Mouse (Mus musculus): ENCODE data around the gene Arl16. TPM values are rescaled to one million over a fixed set of nuclear protein-coding genes. Genes with fewer than 3 reads are reported as not detected.

The Arl16 gene
- polyA plus RNA-seq, 1 experiment = 26.4 TPM

DNA sequence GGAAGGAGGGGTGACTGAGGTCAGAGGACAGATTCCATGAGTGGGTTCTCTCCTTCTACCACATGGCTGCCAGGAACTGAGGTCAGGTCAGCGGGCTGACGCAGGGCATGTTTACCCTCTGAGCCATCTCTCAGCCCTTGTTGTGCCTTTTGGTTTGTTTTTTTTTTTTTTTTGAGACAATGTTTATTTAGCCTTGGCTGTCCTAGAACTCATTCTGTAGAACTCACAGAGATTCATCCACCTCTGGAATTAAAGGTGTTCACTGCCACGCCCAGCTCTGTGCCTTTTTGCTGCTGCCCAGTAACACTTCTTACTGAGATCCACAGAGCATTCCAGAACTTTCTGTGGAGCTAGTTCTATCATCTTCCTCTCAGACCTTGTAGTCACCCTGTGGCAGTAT lies 38.3 kb upstream of the Arl16 start:
- H3K79me3 ChIP-seq (ENCODE audit: low read depth) = no peaks in the 10 kb centered on the region
- no peaks in the 10 kb centered on the region for H3K36me3 ChIP-seq (ENCODE audit: control insufficient read depth, insufficient read depth)
- H3ac ChIP-seq (ENCODE audit: control insufficient read depth, insufficient read length, low read depth) = no peak overlapping the region
- no peak overlapping the region for H3K4me3 ChIP-seq (ENCODE audit: insufficient read depth, poor library complexity, severe bottlenecking)
- H3K27me3 ChIP-seq (ENCODE audit: control insufficient read depth, insufficient read depth, insufficient read length) = no peaks in the 10 kb centered on the region
- TF ChIP-seq MYOD1 (IDR thresholded peaks at IDR 0.05; ENCODE audit: control insufficient read depth, insufficient read length, low read depth) = no peak
- no peak for TF ChIP-seq MYOG (IDR thresholded peaks at IDR 0.05; ENCODE audit: control insufficient read depth, extremely low read depth, insufficient read length)
- TF ChIP-seq CEBPB (IDR thresholded peaks at IDR 0.05; ENCODE audit: low read depth) = no peak
- TF ChIP-seq MAX (IDR thresholded peaks at IDR 0.05) = no peak
- no peak for TF ChIP-seq CTCF (IDR thresholded peaks at IDR 0.05; ENCODE audit: control insufficient read depth, insufficient read depth, insufficient read length)
- TF ChIP-seq USF1 (IDR thresholded peaks at IDR 0.05; ENCODE audit: low read depth) = no peak
- no peak for TF ChIP-seq FOSL1 (IDR thresholded peaks at IDR 0.05; ENCODE audit: insufficient read depth, low read length, poor library complexity, severe bottlenecking)
- no peaks in the 10 kb centered on the region for H3K79me2 ChIP-seq (ENCODE audit: control insufficient read depth, insufficient read depth)

- TF ChIP-seq CTCF (IDR thresholded peaks at IDR 0.05; ENCODE audit: control insufficient read depth, insufficient read depth, insufficient read length) = no peak
- no peak for TF ChIP-seq MYOG (IDR thresholded peaks at IDR 0.05; ENCODE audit: control insufficient read depth, extremely low read depth, insufficient read length)
- no peak for TF ChIP-seq FOSL1 (IDR thresholded peaks at IDR 0.05; ENCODE audit: insufficient read depth, low read length, poor library complexity, severe bottlenecking)
- TF ChIP-seq MYOD1 (IDR thresholded peaks at IDR 0.05; ENCODE audit: control insufficient read depth, insufficient read length, low read depth) = no peak
- no peak for TF ChIP-seq MAX (IDR thresholded peaks at IDR 0.05)
- TF ChIP-seq USF1 (IDR thresholded peaks at IDR 0.05; ENCODE audit: low read depth) = no peak
- H3K79me2 ChIP-seq (ENCODE audit: control insufficient read depth, insufficient read depth) = no peaks in the 10 kb centered on the region
- H3K79me3 ChIP-seq (ENCODE audit: low read depth) = no peaks in the 10 kb centered on the region
- no peaks in the 10 kb centered on the region for H3K27me3 ChIP-seq (ENCODE audit: control insufficient read depth, insufficient read depth, insufficient read length)
- H3ac ChIP-seq (ENCODE audit: control insufficient read depth, insufficient read length, low read depth) = no peak overlapping the region
- peaks cover 22% of the 10 kb centered on the region for H3K36me3 ChIP-seq (ENCODE audit: control insufficient read depth, insufficient read depth)
- no peak overlapping the region for H3K4me3 ChIP-seq (ENCODE audit: insufficient read depth, poor library complexity, severe bottlenecking)
Observed at GRCm38 (mm10) chr11:120501701-120502100, 34.3 kb upstream of the Arl16 start.

DNA sequence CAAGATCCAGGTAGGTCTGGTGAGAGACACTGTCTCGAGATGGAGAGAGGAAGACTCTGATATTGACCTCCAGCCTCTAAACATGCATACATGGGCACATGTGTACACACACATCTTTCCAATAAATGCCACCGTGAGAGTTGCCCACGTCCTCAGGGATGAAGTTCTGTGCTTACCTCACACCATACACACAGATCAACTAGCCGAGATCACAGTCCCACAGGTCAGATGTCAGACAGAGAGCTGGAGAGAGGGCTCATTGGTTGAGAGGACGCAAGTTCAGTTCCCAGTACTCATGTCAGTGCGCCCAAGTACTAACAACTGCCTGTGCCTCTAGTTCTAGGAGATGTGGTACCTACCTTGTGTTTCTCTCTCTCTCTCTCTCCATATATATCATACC lies 33.6 kb upstream of the Arl16 start:
- H3K36me3 ChIP-seq (ENCODE audit: control insufficient read depth, insufficient read depth) = peaks cover 27% of the 10 kb centered on the region
- no peak overlapping the region for H3ac ChIP-seq (ENCODE audit: control insufficient read depth, insufficient read length, low read depth)
- TF ChIP-seq MYOG (IDR thresholded peaks at IDR 0.05; ENCODE audit: control insufficient read depth, extremely low read depth, insufficient read length) = no peak
- TF ChIP-seq CTCF (IDR thresholded peaks at IDR 0.05; ENCODE audit: control insufficient read depth, insufficient read depth, insufficient read length) = no peak
- H3K4me3 ChIP-seq (ENCODE audit: insufficient read depth, poor library complexity, severe bottlenecking) = no peak overlapping the region
- H3K79me3 ChIP-seq (ENCODE audit: low read depth) = no peaks in the 10 kb centered on the region
- no peaks in the 10 kb centered on the region for H3K79me2 ChIP-seq (ENCODE audit: control insufficient read depth, insufficient read depth)
- no peaks in the 10 kb centered on the region for H3K27me3 ChIP-seq (ENCODE audit: control insufficient read depth, insufficient read depth, insufficient read length)

DNA sequence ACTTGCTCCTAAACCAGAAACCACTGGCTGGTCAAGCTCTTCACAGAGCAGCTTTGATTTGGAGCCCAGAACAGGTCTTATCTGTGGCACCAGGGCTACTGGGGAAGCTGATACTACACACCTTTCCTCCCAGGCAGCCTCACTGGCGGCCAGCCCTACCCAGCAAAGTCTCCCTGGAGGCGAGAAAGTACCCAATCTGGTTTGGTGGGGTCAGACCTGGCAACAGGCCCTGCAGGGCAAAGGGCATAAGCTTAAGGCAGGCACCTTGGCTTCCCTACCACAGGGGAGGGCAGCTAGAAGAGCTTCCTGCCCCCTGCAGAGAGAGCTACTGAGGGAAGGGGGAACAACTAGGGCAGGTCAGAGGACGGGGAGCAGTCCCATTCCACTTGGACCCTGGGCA lies 33.0 kb upstream of the Arl16 start:
- no peaks in the 10 kb centered on the region for H3K79me3 ChIP-seq (ENCODE audit: low read depth)
- H3K79me2 ChIP-seq (ENCODE audit: control insufficient read depth, insufficient read depth) = no peaks in the 10 kb centered on the region
- H3K36me3 ChIP-seq (ENCODE audit: control insufficient read depth, insufficient read depth) = peaks cover 34% of the 10 kb centered on the region
- TF ChIP-seq CEBPB (IDR thresholded peaks at IDR 0.05; ENCODE audit: low read depth) (no peak), MYOG (IDR thresholded peaks at IDR 0.05; ENCODE audit: control insufficient read depth, extremely low read depth, insufficient read length) (no peak), MAX (IDR thresholded peaks at IDR 0.05) (no peak), MYOD1 (IDR thresholded peaks at IDR 0.05; ENCODE audit: control insufficient read depth, insufficient read length, low read depth) (no peak), CTCF (IDR thresholded peaks at IDR 0.05; ENCODE audit: control insufficient read depth, insufficient read depth, insufficient read length) (no peak)
- no peaks in the 10 kb centered on the region for H3K27me3 ChIP-seq (ENCODE audit: control insufficient read depth, insufficient read depth, insufficient read length)
- H3K4me3 ChIP-seq (ENCODE audit: insufficient read depth, poor library complexity, severe bottlenecking) = no peak overlapping the region
- H3ac ChIP-seq (ENCODE audit: control insufficient read depth, insufficient read length, low read depth) = no peak overlapping the region

GRCm38 (mm10) chr11:120499894-120500293 lies 32.5 kb upstream of the Arl16 start:
- H3ac ChIP-seq (ENCODE audit: control insufficient read depth, insufficient read length, low read depth) = no peak overlapping the region
- H3K79me2 ChIP-seq (ENCODE audit: control insufficient read depth, insufficient read depth) = no peaks in the 10 kb centered on the region
- no peak overlapping the region for H3K4me3 ChIP-seq (ENCODE audit: insufficient read depth, poor library complexity, severe bottlenecking)
- no peaks in the 10 kb centered on the region for H3K79me3 ChIP-seq (ENCODE audit: low read depth)
- peaks cover 38% of the 10 kb centered on the region for H3K36me3 ChIP-seq (ENCODE audit: control insufficient read depth, insufficient read depth)
- no peaks in the 10 kb centered on the region for H3K27me3 ChIP-seq (ENCODE audit: control insufficient read depth, insufficient read depth, insufficient read length)
- TF ChIP-seq CTCF (IDR thresholded peaks at IDR 0.05; ENCODE audit: control insufficient read depth, insufficient read depth, insufficient read length) = no peak
- TF ChIP-seq FOSL1 (IDR thresholded peaks at IDR 0.05; ENCODE audit: insufficient read depth, low read length, poor library complexity, severe bottlenecking) = no peak
- TF ChIP-seq MAX (IDR thresholded peaks at IDR 0.05) = no peak
- no peak for TF ChIP-seq CEBPB (IDR thresholded peaks at IDR 0.05; ENCODE audit: low read depth)
- no peak for TF ChIP-seq MYOG (IDR thresholded peaks at IDR 0.05; ENCODE audit: control insufficient read depth, extremely low read depth, insufficient read length)
- no peak for TF ChIP-seq MYOD1 (IDR thresholded peaks at IDR 0.05; ENCODE audit: control insufficient read depth, insufficient read length, low read depth)
- no peak for TF ChIP-seq USF1 (IDR thresholded peaks at IDR 0.05; ENCODE audit: low read depth)

- H3K79me3 ChIP-seq (ENCODE audit: low read depth) = peaks cover 2% of the 10 kb centered on the region
- H3K4me3 ChIP-seq (ENCODE audit: insufficient read depth, poor library complexity, severe bottlenecking) = no peak overlapping the region
- TF ChIP-seq MYOG (IDR thresholded peaks at IDR 0.05; ENCODE audit: control insufficient read depth, extremely low read depth, insufficient read length) = no peak
- TF ChIP-seq MYOD1 (IDR thresholded peaks at IDR 0.05; ENCODE audit: control insufficient read depth, insufficient read length, low read depth) = no peak
- no peak for TF ChIP-seq FOSL1 (IDR thresholded peaks at IDR 0.05; ENCODE audit: insufficient read depth, low read length, poor library complexity, severe bottlenecking)
- TF ChIP-seq USF1 (IDR thresholded peaks at IDR 0.05; ENCODE audit: low read depth) = no peak
- TF ChIP-seq CTCF (IDR thresholded peaks at IDR 0.05; ENCODE audit: control insufficient read depth, insufficient read depth, insufficient read length) = no peak
- no peak for TF ChIP-seq CEBPB (IDR thresholded peaks at IDR 0.05; ENCODE audit: low read depth)
- no peak for TF ChIP-seq MAX (IDR thresholded peaks at IDR 0.05)
- H3K36me3 ChIP-seq (ENCODE audit: control insufficient read depth, insufficient read depth) = peaks cover 47% of the 10 kb centered on the region
- no peak overlapping the region for H3ac ChIP-seq (ENCODE audit: control insufficient read depth, insufficient read length, low read depth)
- H3K79me2 ChIP-seq (ENCODE audit: control insufficient read depth, insufficient read depth) = peaks cover 6% of the 10 kb centered on the region
- H3K27me3 ChIP-seq (ENCODE audit: control insufficient read depth, insufficient read depth, insufficient read length) = no peaks in the 10 kb centered on the region
Observed at GRCm38 (mm10) chr11:120498891-120499290, 31.5 kb upstream of the Arl16 start.

Data from C2C12 (cell line).